Comparison of ENCODE assay signal across 15 mouse cellular contexts in the genomic region with DNA sequence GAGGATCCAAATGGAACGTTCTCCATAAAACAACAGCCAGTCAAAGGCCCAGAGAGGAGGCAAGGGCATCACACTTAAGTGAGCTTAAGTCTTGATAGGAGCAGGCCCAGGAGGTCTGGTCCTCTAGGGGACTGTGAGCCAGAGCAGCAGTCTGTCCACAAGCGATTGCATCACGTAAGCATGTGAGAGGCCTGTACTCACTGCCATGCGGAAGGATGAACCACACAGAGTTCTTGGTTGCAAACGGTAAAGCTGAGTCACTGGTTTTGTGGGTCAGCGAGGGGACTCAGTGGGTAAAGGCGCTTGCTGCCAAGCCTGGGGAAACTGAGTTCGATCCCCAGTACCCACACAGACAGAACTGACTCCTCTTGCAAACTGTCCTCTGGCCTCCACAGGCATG. TPM values are rescaled to one million over a fixed set of nuclear protein-coding genes. Genes with fewer than 3 reads are reported as not detected.
DNase-seq lines count a peak whose midpoint lies in the region.
"Had no signal": no experiment of that assay in that cellular context is flagged by ENCODE, and none has a peak within 500 bp of the region (broad histone marks: within the 10 kb centered on the region; RNA-seq: fewer than 3 reads in every experiment).

No protein-coding gene starts in this region.

- DNase-seq in layer of hippocampus, adult 9-11 months = peak; percentile 67
- no peak for DNase-seq in layer of hippocampus, postnatal 14 days (ENCODE audit: low spot score in 2 of 2)
- DNase-seq in 416B (ENCODE audit: low read depth) = peak; percentile 80
- peak; percentile 24 for DNase-seq in brain, adult 2 months (ENCODE audit: low read depth, low spot score)
- peak; percentile 56 to 73 for DNase-seq in monocyte, adult 2 months (ENCODE audit: low read depth in 1 of 2, low spot score in 2 of 2)
- no peak for DNase-seq in adrenal gland, postnatal 10 days
- DNase-seq in urinary bladder, postnatal 10 days (ENCODE audit: low spot score) = no peak
- no peak for DNase-seq in thymus, postnatal 14 days
- DNase-seq: adrenal gland, adult 8-10 months; cerebellum, adult 9-11 months; gastrocnemius, postnatal 14 days; left cerebral cortex, postnatal 4 days; liver, embryonic 13.5 days; midbrain, embryonic 14.5 days; right cerebral cortex, postnatal 25 days had no signal

RNA-seq across cellular contexts. Expression of a gene that starts 14.1 kb away (rescaled TPM):
- 10 to 100 TPM; 26.9 to 29.3 TPM for total RNA-seq in layer of hippocampus, postnatal 14 days (2021)
- 10 to 100 TPM; 39.4 to 49.0 TPM for total RNA-seq in adrenal gland, postnatal 10 days (2021)

Comparison
In these comparisons a context has a peak if more than half of its experiments do, and no peak if none do; other contexts are left out.
1. DNase-seq: peak in layer of hippocampus, adult 9-11 months (single experiment), 416B (single experiment), brain, adult 2 months (single experiment) and monocyte, adult 2 months (2 of 2); none in layer of hippocampus, postnatal 14 days (0 of 2), adrenal gland, postnatal 10 days (single experiment), urinary bladder, postnatal 10 days (single experiment) and thymus, postnatal 14 days (single experiment).